In the genomic region with DNA sequence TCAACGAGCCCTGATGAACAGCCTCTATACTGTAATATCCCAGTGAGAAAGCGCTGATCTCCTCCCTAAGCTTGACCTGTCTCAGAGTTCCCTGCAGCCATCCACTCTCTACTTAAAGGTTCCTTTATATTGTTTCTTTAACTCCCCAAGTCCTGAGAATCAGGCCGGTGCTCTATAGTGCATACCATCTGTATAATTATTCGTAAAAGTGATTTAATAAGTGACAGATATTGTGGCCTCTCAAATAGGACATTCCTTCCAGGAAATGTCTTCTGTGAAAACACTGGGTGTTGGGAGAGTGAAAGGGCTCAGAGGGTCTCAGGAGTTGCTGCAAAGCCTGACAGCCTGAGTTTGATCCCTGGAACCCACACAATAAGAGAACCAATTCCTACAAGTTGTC, we compare ENCODE assay signal across 20 mouse cellular contexts. TPM values are rescaled to one million over a fixed set of nuclear protein-coding genes. Genes with fewer than 3 reads are reported as not detected.
A peak's percentile ranks its signal among the peaks of the same experiment; 100 is the strongest.
DNase-seq lines count a peak whose midpoint lies in the region; ATAC-seq lines count a peak whose summit lies in the region.
"Had no signal": no experiment of that assay in that cellular context is flagged by ENCODE, and none has a peak within 500 bp of the region (broad histone marks: within the 10 kb centered on the region; RNA-seq: fewer than 3 reads in every experiment).

No protein-coding gene starts in this region.

- peaks cover 3% of the 10 kb centered on the region for H3K36me3 ChIP-seq in heart, embryonic 11.5 days (ENCODE audit: control insufficient read depth, insufficient read depth, low read length)
- no peaks in the 10 kb centered on the region; the same call in 1 of the 2 replicates for H3K36me3 ChIP-seq in midbrain, embryonic 11.5 days (ENCODE audit: control insufficient read depth, insufficient read depth, low read length)
- no peaks in the 10 kb centered on the region; the same call in 1 of the 2 replicates for H3K36me3 ChIP-seq in midbrain, embryonic 13.5 days
- H3K36me3 ChIP-seq: G1E had no signal

- peak; percentile 54 for DNase-seq in heart, adult 11 months
- DNase-seq in midbrain, embryonic 11.5 days (ENCODE audit: low spot score, missing footprints), result peak; percentile 72
- DNase-seq: adrenal gland, adult 2 months; adrenal gland, adult 8-10 months; adrenal gland, postnatal 10 days; adrenal gland, postnatal 14 days; adrenal gland, postnatal 25 days; adrenal gland, postnatal 36 days; B cell, adult 2 months; cerebellum, adult 11 months; cerebellum, adult 11-12 months; cerebellum, adult 18-20 months had no signal

- H3K4me1 ChIP-seq in heart, embryonic 11.5 days (ENCODE audit: control insufficient read depth, insufficient read depth, low read length), result no peaks in the 10 kb centered on the region
- H3K4me1 ChIP-seq in midbrain, embryonic 11.5 days (ENCODE audit: control insufficient read depth, insufficient read depth, low read length), result no peaks in the 10 kb centered on the region
- no peaks in the 10 kb centered on the region for H3K4me1 ChIP-seq in midbrain, embryonic 13.5 days (replicated peaks)

- no peaks in the 10 kb centered on the region for H3K9me3 ChIP-seq in heart, embryonic 11.5 days (replicated peaks; ENCODE audit: control insufficient read depth, low read length)
- no peaks in the 10 kb centered on the region for H3K9me3 ChIP-seq in midbrain, embryonic 11.5 days (ENCODE audit: control insufficient read depth, low read length)
- H3K9me3 ChIP-seq in midbrain, embryonic 13.5 days, result no peaks in the 10 kb centered on the region

- H3K4me2 ChIP-seq in heart, embryonic 11.5 days, result no peak overlapping the region
- no peak overlapping the region for H3K4me2 ChIP-seq in midbrain, embryonic 11.5 days
- no peak overlapping the region for H3K4me2 ChIP-seq in midbrain, embryonic 13.5 days (replicated peaks)

- no peak overlapping the region for H3K9ac ChIP-seq in heart, embryonic 11.5 days (ENCODE audit: low read depth, low read length)
- no peak overlapping the region for H3K9ac ChIP-seq in midbrain, embryonic 11.5 days (ENCODE audit: low read length)
- H3K9ac ChIP-seq in midbrain, embryonic 13.5 days (replicated peaks), result no peak overlapping the region

- WGBS in heart, embryonic 11.5 days (ENCODE audit: insufficient replicate concordance), result 91% methylated on average over 4 of the region's 4 CpGs
- WGBS in midbrain, embryonic 11.5 days, result 92% methylated on average over 4 of the region's 4 CpGs
- 94% methylated on average over 4 of the region's 4 CpGs for WGBS in midbrain, embryonic 13.5 days

- H3K27me3 ChIP-seq in heart, embryonic 11.5 days (ENCODE audit: control insufficient read depth, insufficient read depth, low read length), result no peaks in the 10 kb centered on the region
- H3K27me3 ChIP-seq in midbrain, embryonic 11.5 days (ENCODE audit: control insufficient read depth, insufficient read depth, low read length), result no peaks in the 10 kb centered on the region
- no peaks in the 10 kb centered on the region for H3K27me3 ChIP-seq in midbrain, embryonic 13.5 days
- H3K27me3 ChIP-seq: CH12.LX, Patski had no signal

- ATAC-seq in heart, embryonic 11.5 days (replicated peaks; ENCODE audit: insufficient number of reproducible peaks, low FRiP score, low TSS enrichment), result no peak
- ATAC-seq in midbrain, embryonic 11.5 days (ENCODE audit: low FRiP score), result no peak
- no peak for ATAC-seq in midbrain, embryonic 13.5 days
- ATAC-seq: activated CD4-positive, CD25-positive, alpha-beta regulatory T cell, adult 4 months; CD4-positive, CD25-positive, alpha-beta regulatory T cell, adult 4 months; Patski had no signal

- H3K27ac ChIP-seq in heart, embryonic 11.5 days (ENCODE audit: low read depth, low read length), result no peak overlapping the region
- H3K27ac ChIP-seq in midbrain, embryonic 11.5 days (ENCODE audit: low read depth, low read length), result no peak overlapping the region
- H3K27ac ChIP-seq in midbrain, embryonic 13.5 days, result no peak overlapping the region

- no peak overlapping the region for H3K4me3 ChIP-seq in heart, embryonic 11.5 days (ENCODE audit: low read depth, low read length)
- no peak overlapping the region for H3K4me3 ChIP-seq in midbrain, embryonic 11.5 days (ENCODE audit: low read depth, low read length)
- H3K4me3 ChIP-seq in midbrain, embryonic 13.5 days (replicated peaks), result no peak overlapping the region

RNA-seq across cellular contexts. Expression of gene Gm17409, which starts 8.2 kb away (rescaled TPM):
- polyA plus RNA-seq in heart, embryonic 11.5 days (2014; fragmentation: Nextera tagmentation; extraction: Ambion mirVana), result not detected in 2 replicates
- polyA plus RNA-seq in midbrain, embryonic 11.5 days (2014; fragmentation: Nextera tagmentation; extraction: Ambion mirVana), result not detected in 2 replicates
- polyA plus RNA-seq in midbrain, embryonic 13.5 days (2015; fragmentation: Nextera tagmentation; extraction: Ambion mirVana), result not detected in 2 replicates
- polyA plus RNA-seq: activated CD4-positive, CD25-positive, alpha-beta regulatory T cell, adult 4 months; adrenal gland, adult 2 months; brain, embryonic 14.5 days; CD4-positive, CD25-positive, alpha-beta regulatory T cell, adult 4 months; G1E; Patski had no signal
